Mouse (Mus musculus): ENCODE measurements around the gene Tyw1.

DNA sequence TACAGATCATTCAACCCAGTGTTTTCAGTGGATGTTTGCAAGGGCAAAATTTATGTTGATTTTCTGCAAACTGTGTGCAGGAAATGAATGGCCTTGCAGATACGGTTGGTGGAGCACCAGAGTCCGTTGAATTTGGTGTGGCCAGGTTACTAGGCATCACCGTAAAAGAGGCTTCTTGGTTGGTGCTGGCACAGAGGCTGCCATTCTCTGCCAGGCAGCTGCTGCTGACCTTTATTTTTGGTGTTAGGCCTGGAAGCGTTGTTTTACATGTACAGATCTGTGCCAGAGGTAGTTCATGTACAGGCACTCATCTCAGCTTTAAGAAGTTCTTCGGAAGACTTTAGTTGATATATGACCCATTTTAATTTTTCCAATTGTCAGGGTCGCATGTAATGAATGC is 48.2 kb downstream of the Tyw1 start:
- TF ChIP-seq SMC3 (IDR thresholded peaks at IDR 0.05; ENCODE audit: low read depth, low read length) (no peak), MAFK (IDR thresholded peaks at IDR 0.05; ENCODE audit: insufficient replicate concordance, low read length) (no peak), POLR2A (IDR thresholded peaks at IDR 0.05; ENCODE audit: low read depth, low read length) (no peak), TCF12 (IDR thresholded peaks at IDR 0.05; ENCODE audit: low read depth, low read length) (no peak)
